Mouse (Mus musculus): ENCODE data around the gene Svop. TPM values are rescaled to one million over a fixed set of nuclear protein-coding genes. Genes with fewer than 3 reads are reported as not detected.
A peak's percentile ranks its signal among the peaks of the same experiment; 100 is the strongest.

Svop gene
- total and polyA plus RNA-seq, 3 experiments, result 0.31 to 0.51 (median 0.38) TPM

DNA sequence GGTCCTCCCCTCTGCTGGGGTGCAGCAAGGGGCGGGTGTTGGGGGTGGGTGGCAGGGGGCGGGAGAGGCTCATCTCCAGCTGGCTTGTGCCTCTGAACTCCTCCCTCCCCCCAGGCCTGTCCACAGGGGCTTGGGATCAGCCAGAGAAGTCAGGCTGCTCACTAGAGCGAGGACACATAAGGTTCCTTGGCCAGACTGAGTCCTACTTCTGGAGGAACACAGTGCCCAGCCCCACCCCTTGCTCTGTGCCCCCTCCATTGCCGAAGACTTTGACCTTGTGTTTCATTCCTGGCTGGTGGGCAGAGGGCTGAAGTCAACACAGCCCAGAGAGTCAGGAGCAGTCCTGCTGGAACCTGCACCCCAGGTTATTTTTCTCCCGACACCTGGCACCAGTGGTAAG is 87.8 kb downstream of the Svop start, which contains the start of gene Dao:
Gene Dao, plus strand, starts transcription at position 162 of the 400 bp plus-strand sequence.
- Histone ChIP-seq H3K9ac (ENCODE audit: insufficient read depth, low read depth) (no peak within 1 kb of the TSS), H3K4me1 (ENCODE audit: control insufficient read depth in 1 of 2, insufficient read depth in 2 of 2) (peaks cover 7 to 22% of the 10 kb centered on the region in 2 experiments), H3K36me3 (replicated peaks in 1 of 2; ENCODE audit: control insufficient read depth in 1 of 2, insufficient read depth in 1 of 2, low read length in 1 of 2) (no peaks in the 10 kb centered on the region), H3K79me2 (replicated peaks; ENCODE audit: control insufficient read depth, extremely low read depth, insufficient read depth, poor library complexity, severe bottlenecking) (no peaks in the 10 kb centered on the region), H3K9me3 (replicated peaks; ENCODE audit: low read length) (peaks cover 3% of the 10 kb centered on the region), H3K27ac (ENCODE audit: insufficient read depth, low read depth) (no peak within 1 kb of the TSS), H3K4me3 (replicated peaks in 1 of 3; ENCODE audit: low read depth in 2 of 3, low read length in 2 of 3, poor library complexity in 1 of 3) (no peak within 1 kb of the TSS), H3K4me2 (ENCODE audit: insufficient read depth, low read depth, poor library complexity, severe bottlenecking) (no peak within 1 kb of the TSS), H3K27me3 (replicated peaks) (no peaks in the 10 kb centered on the region)
- DNase-seq (ENCODE audit: extremely low read depth), result no peak
- in situ Hi-C loops (cut with MboI; ENCODE audit: low pct_ligation_motif_present, low pct_unique_long_range_greater_than_20kb, low sequenced_read_pairs), result no loop called here
- TF ChIP-seq ZMIZ1 (IDR thresholded peaks at IDR 0.05; ENCODE audit: low read depth, low read length), result no peak
- no peak for TF ChIP-seq PAX5 (IDR thresholded peaks at IDR 0.05; ENCODE audit: low read length)
- dilution Hi-C loops (cut with MboI; ENCODE audit: extremely low pct_ligation_motif_present, extremely low pct_unique_long_range_greater_than_20kb, low sequenced_read_pairs), result no loop called here

DNA sequence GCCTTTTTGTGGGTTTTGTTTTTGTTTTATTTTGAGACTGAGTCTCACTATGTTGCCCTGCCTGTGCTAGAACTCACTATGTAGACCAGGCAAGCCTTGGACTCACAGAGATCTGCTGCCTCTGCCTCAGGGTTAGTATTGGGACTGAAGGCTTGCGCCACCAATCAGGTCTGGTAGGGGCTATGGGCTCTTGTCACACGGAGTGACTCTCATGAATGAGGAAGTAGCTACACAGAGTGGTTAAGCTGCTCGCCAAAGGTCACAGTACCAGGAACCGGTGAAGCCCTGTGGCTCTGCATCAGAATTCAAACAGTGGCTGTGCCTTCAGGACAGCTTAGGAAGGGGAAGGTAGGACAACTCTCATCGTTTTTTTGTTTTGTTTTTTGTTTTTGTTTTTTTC is 92.0 kb downstream of the Svop start:
- Histone ChIP-seq H3K79me2 (replicated peaks; ENCODE audit: control insufficient read depth, extremely low read depth, insufficient read depth, poor library complexity, severe bottlenecking) (no peaks in the 10 kb centered on the region), H3K4me2 (ENCODE audit: insufficient read depth, low read depth, poor library complexity, severe bottlenecking) (no peak overlapping the region), H3K4me1 (ENCODE audit: control insufficient read depth in 1 of 2, insufficient read depth in 2 of 2) (peaks cover 7 to 27% of the 10 kb centered on the region in 2 experiments), H3K27me3 (replicated peaks) (no peaks in the 10 kb centered on the region), H3K36me3 (replicated peaks in 1 of 2; ENCODE audit: control insufficient read depth in 1 of 2, insufficient read depth in 1 of 2, low read length in 1 of 2) (no peaks in the 10 kb centered on the region), H3K27ac (ENCODE audit: insufficient read depth, low read depth) (no peak overlapping the region), H3K9me3 (replicated peaks; ENCODE audit: low read length) (peaks cover 6% of the 10 kb centered on the region), H3K4me3 (replicated peaks in 1 of 3; ENCODE audit: low read depth in 2 of 3, low read length in 2 of 3, poor library complexity in 1 of 3) (no peak overlapping the region), H3K9ac (ENCODE audit: insufficient read depth, low read depth) (no peak overlapping the region)
- in situ Hi-C loops (cut with MboI; ENCODE audit: low pct_ligation_motif_present, low pct_unique_long_range_greater_than_20kb, low sequenced_read_pairs), result no loop called here
- dilution Hi-C loops (cut with MboI; ENCODE audit: extremely low pct_ligation_motif_present, extremely low pct_unique_long_range_greater_than_20kb, low sequenced_read_pairs), result no loop called here
- DNase-seq (ENCODE audit: extremely low read depth), result peak; percentile 86
- TF ChIP-seq ELF1 (IDR thresholded peaks at IDR 0.05; ENCODE audit: low read depth, low read length) (peak; percentile 87), ZKSCAN1 (IDR thresholded peaks at IDR 0.05; ENCODE audit: borderline replicate concordance, low read depth, low read length) (no peak), CHD2 (IDR thresholded peaks at IDR 0.05; ENCODE audit: low read length) (no peak), NRF1 (IDR thresholded peaks at IDR 0.05; ENCODE audit: low read depth, low read length) (no peak), JUN (IDR thresholded peaks at IDR 0.05; ENCODE audit: insufficient read depth, low read depth, low read length) (no peak), MXI1 (IDR thresholded peaks at IDR 0.05; ENCODE audit: low read depth, low read length) (0 out of 2 replicates have a peak, but pooled peaks have one; percentile 6), RCOR1 (conservative IDR thresholded peaks at IDR 0.05; ENCODE audit: low read depth, low read length) (no peak), POLR2A (IDR thresholded peaks at IDR 0.05; ENCODE audit: low read depth, low read length) (peak; percentile 42), ZMIZ1 (IDR thresholded peaks at IDR 0.05; ENCODE audit: low read depth, low read length) (no peak), CHD1 (IDR thresholded peaks at IDR 0.05; ENCODE audit: low read depth, low read length) (no peak), BHLHE40 (IDR thresholded peaks at IDR 0.05; ENCODE audit: low read depth, low read length) (no peak), POLR2AphosphoS2 (IDR thresholded peaks at IDR 0.05; ENCODE audit: low read depth, low read length) (no peak), KAT2A (IDR thresholded peaks at IDR 0.05; ENCODE audit: insufficient replicate concordance, low read length) (no peak), IRF4 (IDR thresholded peaks at IDR 0.05; ENCODE audit: low read depth, low read length) (peak; percentile 17; the same call in 1 of the 2 replicates), MAX (IDR thresholded peaks at IDR 0.05; ENCODE audit: low read length) (no peak)
